Mouse (Mus musculus) MEL (cell line): ENCODE data around the gene Ctdspl. TPM values are rescaled to one million over a fixed set of nuclear protein-coding genes. Genes with fewer than 3 reads are reported as not detected.

Source experiments
- DNase-seq: peaks from one replicate; pipeline ENCODE4 v3.0.0; 2011; ENCODE audit warnings: low read depth, low spot score
- H3K27ac ChIP-seq: 2 replicates; pipeline ENCODE4 v1.5.1; 2012; ENCODE audit warnings: low read depth, mild to moderate bottlenecking, control low read depth, low read length, moderate library complexity; ENCODE audit not compliant: control insufficient read depth
- H3K27me3 ChIP-seq, 2 experiments: fragments of 150-350 bp in 1 of 2; sonication (generic) in 1 of 2; 2 replicates each; pipeline ENCODE4 v1.6.1; 2012; ENCODE audit warnings: low read length in 2 of 2, mild to moderate bottlenecking in 2 of 2, improper control_type of control experiment in 1 of 2, moderate library complexity in 1 of 2; ENCODE audit not compliant: insufficient read depth in 2 of 2, control insufficient read depth in 1 of 2
- H3K36me3 ChIP-seq, 2 experiments: 2 replicates each; pipeline ENCODE4 v1.6.1; 2012 to 2014; ENCODE audit warnings: low read length in 2 of 2, improper control_type of control experiment in 1 of 2, inconsistent platforms in 1 of 2, mild to moderate bottlenecking in 1 of 2; ENCODE audit not compliant: insufficient read depth in 2 of 2, control insufficient read depth in 1 of 2
- H3K4me1 ChIP-seq, 2 experiments: fragments of 150-350 bp in 1 of 2; sonication (generic) in 1 of 2; 2 replicates each; pipeline ENCODE4 v1.6.1; 2012; ENCODE audit warnings: low read length in 2 of 2, improper control_type of control experiment in 1 of 2, mild to moderate bottlenecking in 1 of 2; ENCODE audit not compliant: insufficient read depth in 2 of 2, control insufficient read depth in 1 of 2
- H3K4me3 ChIP-seq, 2 experiments: fragments of 150-350 bp in 1 of 2; sonication (generic) in 1 of 2; 2 replicates each; pipeline ENCODE4 v1.5.1; 2012; ENCODE audit warnings: low read depth in 2 of 2, low read length in 2 of 2, mild to moderate bottlenecking in 2 of 2, moderate library complexity in 2 of 2, control low read depth in 1 of 2, improper control_type of control experiment in 1 of 2; ENCODE audit not compliant: control insufficient read depth in 1 of 2, insufficient read depth in 1 of 2
- H3K79me2 ChIP-seq: 2 replicates; pipeline ENCODE4 v1.6.1; 2012; ENCODE audit warnings: mild to moderate bottlenecking, low read length, moderate library complexity; ENCODE audit not compliant: control insufficient read depth, poor library complexity, insufficient read depth
- H3K9ac ChIP-seq: 2 replicates; pipeline ENCODE4 v1.6.1; 2012; ENCODE audit warnings: low read depth, mild to moderate bottlenecking, control low read depth, low read length, moderate library complexity; ENCODE audit not compliant: control insufficient read depth, poor library complexity, severe bottlenecking
- H3K9me3 ChIP-seq: fragments of 150-350 bp; sonication (generic); replicated peaks from 2 replicates; pipeline ENCODE4 v1.6.1; 2012; ENCODE audit warnings: mild to moderate bottlenecking, low read length, improper control_type of control experiment, moderate library complexity; ENCODE audit not compliant: insufficient read depth
- BHLHE40 ChIP-seq: IDR thresholded peaks from 2 replicates; pipeline ENCODE4 v1.6.1; 2012; ENCODE audit warnings: low read depth, mild to moderate bottlenecking, inconsistent platforms, low read length, improper control_type of control experiment, borderline replicate concordance
- CHD1 ChIP-seq: IDR thresholded peaks from 2 replicates; pipeline ENCODE4 v1.6.1; 2012; ENCODE audit warnings: low read depth, mild to moderate bottlenecking, inconsistent platforms, low read length, improper control_type of control experiment
- CTCF ChIP-seq, 3 experiments: IDR thresholded peaks in 2 of 3; conservative IDR thresholded peaks in 1 of 3; 2 replicates each; pipeline ENCODE4 v1.5.1; 2011 to 2012; ENCODE audit warnings: low read length in 3 of 3, low read depth in 2 of 3, mild to moderate bottlenecking in 2 of 3, improper control_type of control experiment in 1 of 3, inconsistent platforms in 1 of 3, mixed read lengths in 1 of 3, moderate library complexity in 1 of 3; ENCODE audit not compliant: control insufficient read depth in 1 of 3, insufficient read depth in 1 of 3, poor library complexity in 1 of 3, severe bottlenecking in 1 of 3
- ELF1 ChIP-seq: IDR thresholded peaks from 2 replicates; pipeline ENCODE4 v1.6.1; 2014; ENCODE audit warnings: low read depth, mild to moderate bottlenecking, inconsistent platforms, low read length, improper control_type of control experiment, moderate library complexity
- EP300 ChIP-seq, 2 experiments: IDR thresholded peaks; 2 replicates each; pipeline ENCODE4 v1.6.1; 2011; ENCODE audit warnings: improper control_type of control experiment in 2 of 2, low read length in 2 of 2, low read depth in 1 of 2, mild to moderate bottlenecking in 1 of 2
- GATA1 ChIP-seq: IDR thresholded peaks from 2 replicates; pipeline ENCODE4 v1.6.1; 2011; ENCODE audit warnings: low read depth, low read length, improper control_type of control experiment
- JUND ChIP-seq: IDR thresholded peaks from 2 replicates; pipeline ENCODE4 v1.6.1; 2011; ENCODE audit warnings: low read depth, mild to moderate bottlenecking, improper control_type of control experiment, low read length
- KAT2A ChIP-seq: conservative IDR thresholded peaks from 2 replicates; pipeline ENCODE4 v1.6.1; 2012; ENCODE audit warnings: low read depth, low read length, improper control_type of control experiment, inconsistent platforms
- MAX ChIP-seq: IDR thresholded peaks from 2 replicates; pipeline ENCODE4 v1.6.1; 2011; ENCODE audit warnings: low read length, improper control_type of control experiment
- MAZ ChIP-seq: IDR thresholded peaks from 2 replicates; pipeline ENCODE4 v1.6.1; 2012; ENCODE audit warnings: low read depth, mild to moderate bottlenecking, inconsistent platforms, low read length, improper control_type of control experiment
- POLR2A ChIP-seq, 2 experiments: IDR thresholded peaks; 2 replicates each; pipeline ENCODE4 v1.6.1; 2011 to 2012; ENCODE audit warnings: low read length in 2 of 2, mild to moderate bottlenecking in 2 of 2, control low read depth in 1 of 2, improper control_type of control experiment in 1 of 2, low read depth in 1 of 2, moderate library complexity in 1 of 2; ENCODE audit not compliant: control insufficient read depth in 1 of 2, insufficient read depth in 1 of 2, poor library complexity in 1 of 2
- RAD21 ChIP-seq: IDR thresholded peaks from 2 replicates; pipeline ENCODE4 v1.6.1; 2011; ENCODE audit warnings: mild to moderate bottlenecking, low read depth, low read length, improper control_type of control experiment
- SMC3 ChIP-seq: IDR thresholded peaks from 2 replicates; pipeline ENCODE4 v1.6.1; 2011; ENCODE audit warnings: low read depth, low read length, improper control_type of control experiment
- TAL1 ChIP-seq: IDR thresholded peaks from 2 replicates; pipeline ENCODE4 v1.6.1; 2012; ENCODE audit warnings: mild to moderate bottlenecking, inconsistent platforms, low read length, moderate library complexity, mixed read lengths
- TCF12 ChIP-seq: IDR thresholded peaks from 2 replicates; pipeline ENCODE4 v1.6.1; 2014; ENCODE audit warnings: low read depth, mild to moderate bottlenecking, inconsistent platforms, low read length, improper control_type of control experiment, moderate library complexity
- UBTF ChIP-seq: IDR thresholded peaks from 2 replicates; pipeline ENCODE4 v1.6.1; 2012; ENCODE audit warnings: low read depth, mild to moderate bottlenecking, inconsistent platforms, low read length, improper control_type of control experiment, moderate library complexity, borderline replicate concordance; ENCODE audit not compliant: insufficient read depth
- USF1 ChIP-seq: IDR thresholded peaks from 2 replicates; pipeline ENCODE4 v1.6.1; 2014; ENCODE audit warnings: low read depth, mild to moderate bottlenecking, inconsistent platforms, low read length, improper control_type of control experiment, moderate library complexity
- ZKSCAN1 ChIP-seq: IDR thresholded peaks from 2 replicates; pipeline ENCODE4 v1.6.1; 2012; ENCODE audit warnings: low read depth, mild to moderate bottlenecking, inconsistent platforms, low read length, improper control_type of control experiment, moderate library complexity
- polyA plus RNA-seq, 2 experiments: library from polyadenylated mRNA; stranded (reverse) in 1 of 2; unstranded in 1 of 2; fragments of >175 nt in 1 of 2; fragments of >200 nt in 1 of 2; gene quantifications; 2 replicates each; pipeline versions ENCODE4 v1.2.1 to v1.2.4; 2012; ENCODE audit warnings: low replicate concordance in 2 of 2, low read depth in 1 of 2; ENCODE audit not compliant: insufficient read length in 2 of 2, insufficient read depth in 1 of 2, missing spikeins in 1 of 2
- total RNA-seq: library from RNA; depleted of rRNA; stranded (reverse); fragments of 300-350 nt; gene quantifications from 2 replicates; pipeline ENCODE4 v1.2.3, GENCODE M21; 2012

Gene Ctdspl
- total and polyA plus RNA-seq, 3 experiments, result 15.3 to 20.7 TPM; not detected in 1

DNA sequence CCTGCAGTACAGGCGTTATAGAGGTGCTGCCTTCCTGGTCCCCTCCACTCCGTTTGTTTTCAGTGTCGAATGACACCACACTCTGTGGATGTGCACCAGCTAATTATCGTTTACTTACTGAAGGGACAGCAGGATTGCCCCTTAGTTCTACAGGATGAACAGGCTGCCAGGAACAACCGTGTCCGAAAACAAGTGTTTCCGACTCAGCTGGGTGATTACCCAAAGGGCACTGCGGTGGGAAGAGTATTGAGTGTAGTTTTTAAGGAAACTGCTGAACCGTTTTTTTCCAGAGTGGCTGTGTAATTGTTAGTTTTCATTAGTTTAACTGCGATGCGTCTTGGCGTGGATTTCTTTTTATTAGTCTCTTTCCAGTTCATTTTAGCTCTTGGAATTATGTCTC lies 9.8 kb downstream of the Ctdspl start:
- Histone ChIP-seq H3K79me2 (no peaks in the 10 kb centered on the region; the same call in 1 of the 2 replicates), H3K9ac (no peak overlapping the region), H3K9me3 (no peaks in the 10 kb centered on the region), H3K27me3 (no peaks in the 10 kb centered on the region), H3K36me3 (no peaks in the 10 kb centered on the region; a peak in 3 of 4 replicates), H3K4me1 (no peaks in the 10 kb centered on the region), H3K27ac (no peak overlapping the region), H3K4me3 (no peak overlapping the region)
- no peak for TF ChIP-seq TAL1
- no peak for TF ChIP-seq UBTF
- TF ChIP-seq CTCF (IDR thresholded peaks at IDR 0.05 in 2 of 3, conservative IDR thresholded peaks at IDR 0.05 in 1 of 3; ENCODE audit: control insufficient read depth in 1 of 3, insufficient read depth in 1 of 3, low read depth in 2 of 3, low read length in 3 of 3, poor library complexity in 1 of 3, severe bottlenecking in 1 of 3), result no peak
- TF ChIP-seq BHLHE40, result no peak
- TF ChIP-seq KAT2A, result no peak
- no peak for DNase-seq

DNA sequence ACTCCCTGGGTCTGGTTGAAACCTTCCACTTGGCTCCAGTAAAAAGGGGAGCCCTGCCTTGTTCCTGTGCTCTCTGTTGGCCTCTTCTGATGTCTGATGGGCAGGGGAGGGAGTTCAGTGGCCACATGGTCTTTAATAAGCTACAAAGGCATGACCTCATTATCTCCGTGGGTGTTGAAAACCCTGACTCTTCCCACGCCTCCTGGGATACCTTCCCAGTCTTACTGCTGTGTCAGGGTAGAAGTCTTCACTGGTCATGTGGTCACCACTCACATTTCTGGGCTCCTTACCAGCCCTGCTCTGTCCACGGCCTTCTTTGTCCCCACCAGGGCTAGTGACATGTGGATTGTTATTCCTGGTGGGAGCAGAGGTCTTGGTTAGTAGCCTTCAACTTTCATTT lies 11.3 kb downstream of the Ctdspl start:
- Histone ChIP-seq H3K9me3 (no peaks in the 10 kb centered on the region), H3K27me3 (no peaks in the 10 kb centered on the region), H3K36me3 (no peaks in the 10 kb centered on the region; a peak in 3 of 4 replicates), H3K27ac (no peak overlapping the region), H3K9ac (no peak overlapping the region), H3K79me2 (no peaks in the 10 kb centered on the region; the same call in 1 of the 2 replicates), H3K4me1 (no peaks in the 10 kb centered on the region), H3K4me3 (no peak overlapping the region)
- no peak for DNase-seq
- TF ChIP-seq MAX, result no peak

DNA sequence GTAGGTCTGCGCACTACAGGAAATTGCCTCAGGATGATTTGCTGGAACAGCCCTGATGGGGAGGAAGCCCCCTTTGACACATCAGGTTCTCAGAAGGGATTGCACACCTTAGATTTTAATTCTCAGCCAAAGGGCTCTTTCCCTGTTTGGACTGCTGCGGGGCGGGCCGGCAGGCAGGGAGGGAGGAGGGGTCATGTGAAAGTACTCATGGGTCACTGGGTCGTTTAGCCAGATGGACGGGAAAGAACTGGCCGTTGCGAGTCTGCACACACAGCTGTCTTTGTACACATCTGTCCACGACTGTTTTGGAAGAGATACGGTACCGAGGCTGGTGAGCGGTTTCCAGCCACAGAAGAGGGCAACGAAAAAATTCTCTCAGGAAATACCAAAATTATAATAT lies 13.2 kb downstream of the Ctdspl start:
- peaks cover 0 to 3% of the 10 kb centered on the region in 2 experiments; a peak in 2 of 4 replicates for H3K36me3 ChIP-seq
- no peak overlapping the region for H3K9ac ChIP-seq
- DNase-seq, result no peak
- peaks cover 0 to 7% of the 10 kb centered on the region in 2 experiments; a peak in 1 of 4 replicates for H3K4me1 ChIP-seq
- TF ChIP-seq ZKSCAN1, result no peak
- TF ChIP-seq MAZ, result no peak
- no peaks in the 10 kb centered on the region; the same call in 1 of the 2 replicates for H3K79me2 ChIP-seq
- no peak overlapping the region for H3K27ac ChIP-seq
- H3K9me3 ChIP-seq, result no peaks in the 10 kb centered on the region
- no peaks in the 10 kb centered on the region for H3K27me3 ChIP-seq
- H3K4me3 ChIP-seq, result no peak overlapping the region

DNA sequence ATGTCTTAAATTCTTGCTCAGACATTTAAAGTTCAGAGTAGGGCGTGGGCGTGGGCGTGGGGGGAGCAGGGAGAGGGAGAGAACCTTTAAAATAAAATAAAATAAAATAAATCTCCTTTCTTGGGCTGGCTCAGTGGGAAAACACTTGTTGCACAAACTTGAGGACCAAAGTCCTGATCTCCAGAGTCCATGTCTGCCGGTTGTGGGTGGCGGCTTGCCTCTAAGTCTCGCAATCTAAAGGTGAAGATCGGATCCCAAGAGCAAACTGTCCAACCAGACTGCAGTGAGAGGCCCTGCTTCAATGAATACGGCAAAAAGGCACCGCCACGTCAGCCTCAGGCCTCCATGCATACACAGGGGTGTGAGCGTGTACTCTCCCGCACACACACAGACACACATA lies 13.6 kb downstream of the Ctdspl start:
- Histone ChIP-seq H3K9ac (no peak overlapping the region), H3K27me3 (no peaks in the 10 kb centered on the region), H3K79me2 (no peaks in the 10 kb centered on the region; the same call in 1 of the 2 replicates)
- TF ChIP-seq KAT2A (no peak), MAZ (no peak), UBTF (no peak), EP300 (IDR thresholded peaks at IDR 0.05; ENCODE audit: low read depth in 1 of 2, low read length in 2 of 2) (no peak), SMC3 (no peak), JUND (no peak), ELF1 (no peak), GATA1 (no peak), CHD1 (no peak), USF1 (no peak), POLR2A (IDR thresholded peaks at IDR 0.05; ENCODE audit: control insufficient read depth in 1 of 2, insufficient read depth in 1 of 2, low read depth in 1 of 2, low read length in 2 of 2, poor library complexity in 1 of 2) (no peak), TCF12 (no peak), RAD21 (no peak), MAX (no peak)
- TF ChIP-seq, all 39 proteins: peak for 0
- Histone ChIP-seq H3K27ac (no peak overlapping the region), H3K4me3 (no peak overlapping the region), H3K9me3 (no peaks in the 10 kb centered on the region), H3K4me1 (peaks cover 0 to 7% of the 10 kb centered on the region in 2 experiments; a peak in 1 of 4 replicates), H3K36me3 (peaks cover 0 to 3% of the 10 kb centered on the region in 2 experiments; a peak in 2 of 4 replicates)
- DNase-seq, result no peak
